Mouse (Mus musculus) ovary, postnatal 14 days (tissue): Measurements from ENCODE around the gene Macf1.
"Not testable (repeated sequence)": the region's sequence is repeated elsewhere in the genome, so short reads cannot be mapped to it uniquely, and the experiment has no call there.

Experiments used
- DNase-seq: peaks from one replicate; pipeline ENCODE4 v3.0.0; 2022; ENCODE audit warnings: low spot score

Macf1 gene

GRCm38 (mm10) chr4:123634436-123634835, 49.7 kb downstream of the Macf1 start:
- DNase-seq: no peak

DNA sequence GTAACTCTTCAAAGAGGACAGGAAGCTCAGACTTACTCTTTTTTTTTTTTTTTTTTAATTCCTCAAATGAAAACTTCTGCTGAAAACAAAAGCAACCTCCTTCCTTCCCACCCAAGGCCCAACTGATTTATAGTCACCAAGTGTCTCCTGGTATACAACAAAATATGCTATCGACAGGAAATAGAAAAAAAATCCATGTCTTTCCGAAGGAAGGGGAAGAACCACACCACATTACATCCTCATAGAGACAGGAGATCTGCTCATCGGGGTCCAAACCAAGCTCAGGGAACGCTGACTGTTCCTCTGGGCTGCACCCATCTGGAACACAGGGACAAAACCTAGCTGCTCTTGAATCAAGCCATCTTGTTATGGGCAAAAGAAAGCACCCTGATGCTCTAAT, 50.3 kb downstream of the Macf1 start:
- no peak for DNase-seq

DNA sequence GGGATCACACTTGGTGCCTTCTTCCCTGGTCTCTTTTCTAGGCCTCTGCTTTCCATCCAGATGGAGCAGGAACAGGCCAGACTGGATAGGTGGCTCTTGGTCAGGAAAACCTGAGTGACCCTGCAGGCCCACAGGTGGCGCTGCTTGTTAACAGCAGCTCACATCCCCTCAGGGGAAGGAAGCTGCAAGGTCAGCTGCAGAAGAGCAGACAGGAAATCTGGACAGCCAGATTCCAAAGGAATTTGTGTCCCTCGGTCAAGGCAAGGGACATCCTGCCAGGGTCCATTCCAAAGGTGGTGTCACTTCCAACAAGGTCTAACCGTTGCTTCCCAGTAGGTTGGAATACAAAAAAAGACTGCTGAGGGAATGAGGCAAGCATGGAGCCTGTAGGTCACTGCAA, 50.8 kb downstream of the Macf1 start:
- DNase-seq: peak; percentile 43

- DNase-seq: not testable (repeated sequence)
Measured at GRCm38 (mm10) chr4:123632116-123632515, 52.0 kb downstream of the Macf1 start.

- no peak for DNase-seq
Measured at GRCm38 (mm10) chr4:123631654-123632053, 52.5 kb downstream of the Macf1 start.

- DNase-seq: no peak
Measured at GRCm38 (mm10) chr4:123627683-123628082, 56.5 kb downstream of the Macf1 start.

DNA sequence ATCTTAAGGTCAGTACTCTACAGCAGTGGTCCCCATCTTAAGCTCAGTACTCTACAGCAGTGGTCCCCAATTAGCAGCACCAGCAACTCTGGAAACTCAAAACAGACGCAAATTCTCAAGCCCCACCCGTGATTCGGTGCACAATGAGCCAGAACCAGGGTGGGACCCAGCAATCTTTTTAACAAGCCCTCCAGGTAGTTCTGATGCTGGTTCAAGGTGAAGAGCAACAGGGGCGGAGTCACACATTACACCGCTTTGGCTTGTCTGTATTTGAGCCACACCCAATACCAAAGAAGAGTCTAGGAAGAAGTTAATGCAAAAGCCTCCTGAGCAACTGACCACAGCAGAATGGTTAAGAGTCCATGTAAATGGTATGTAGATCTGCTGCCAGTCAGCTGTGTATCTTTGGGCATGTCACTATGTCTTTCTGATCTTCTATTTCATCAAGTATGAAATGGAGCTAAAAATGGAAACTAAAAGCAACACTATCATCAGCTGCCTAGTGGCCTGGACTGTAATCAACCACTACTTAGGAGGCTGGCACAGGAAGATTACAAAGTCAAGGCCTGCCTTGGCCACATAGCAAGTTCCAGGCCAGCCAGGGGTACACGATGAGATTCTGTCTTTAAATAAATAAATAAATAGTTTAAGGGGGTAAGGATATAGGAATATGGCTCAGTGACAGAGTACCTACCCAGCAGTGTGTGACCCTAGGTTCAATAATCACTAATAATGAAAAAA, 58.7 kb downstream of the Macf1 start:
- no peak for DNase-seq

GRCm38 (mm10) chr4:123624438-123624837, 59.7 kb downstream of the Macf1 start:
- DNase-seq: no peak

DNA sequence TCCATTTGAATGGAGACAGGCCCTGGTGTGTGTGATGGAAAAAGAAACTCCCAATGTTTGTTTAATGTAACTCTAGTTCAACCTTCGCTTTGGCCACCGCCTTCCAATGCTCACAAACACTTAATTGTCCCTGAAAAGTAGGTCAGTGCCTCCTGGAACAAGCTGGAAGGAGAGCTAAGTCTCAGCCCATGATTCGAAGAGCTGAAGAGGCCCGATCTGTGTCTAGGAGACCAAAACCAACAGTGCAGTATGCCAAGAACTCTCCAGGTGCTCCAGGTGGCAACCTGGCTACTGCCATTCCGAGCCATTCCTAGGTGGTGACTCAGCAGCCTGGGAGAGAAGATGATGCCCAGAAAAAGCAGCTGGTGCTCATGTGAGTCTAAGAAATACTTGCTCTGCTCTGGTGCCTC, 60.4 kb downstream of the Macf1 start:
- DNase-seq: no peak

GRCm38 (mm10) chr4:123621732-123622131, 62.4 kb downstream of the Macf1 start:
- DNase-seq: no peak

DNA sequence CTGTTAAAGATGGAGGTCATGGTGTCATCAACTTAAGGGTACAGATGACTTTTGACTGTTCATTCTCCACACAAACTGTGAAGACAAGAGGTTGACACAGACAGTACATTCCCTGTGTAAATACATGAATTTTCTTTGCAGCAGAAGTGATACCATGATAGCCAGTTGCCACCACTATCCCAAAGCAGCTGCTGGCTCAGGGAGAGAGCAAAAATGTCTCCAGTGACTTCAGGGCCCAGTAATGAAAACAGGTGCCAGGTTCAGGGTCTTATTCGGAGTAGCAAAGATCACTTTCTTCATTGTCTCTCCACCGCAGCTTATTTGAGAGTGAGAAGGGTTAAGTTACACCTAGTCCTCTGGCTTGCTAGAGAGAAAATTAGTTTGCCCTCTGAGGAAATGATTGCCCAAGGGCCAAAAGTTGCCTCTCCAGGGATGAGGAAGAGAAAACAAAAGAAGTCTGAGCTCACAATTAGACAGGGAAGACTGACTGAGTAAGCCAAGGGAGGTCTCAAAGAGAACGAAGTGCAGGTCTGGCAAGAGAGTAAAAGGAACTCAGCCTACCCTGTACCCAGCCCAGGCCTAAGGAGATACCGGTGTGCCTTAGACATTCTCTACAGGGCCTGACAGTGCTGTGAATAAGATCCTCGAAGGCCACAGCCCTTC, 66.3 kb downstream of the Macf1 start:
- no peak for DNase-seq

DNA sequence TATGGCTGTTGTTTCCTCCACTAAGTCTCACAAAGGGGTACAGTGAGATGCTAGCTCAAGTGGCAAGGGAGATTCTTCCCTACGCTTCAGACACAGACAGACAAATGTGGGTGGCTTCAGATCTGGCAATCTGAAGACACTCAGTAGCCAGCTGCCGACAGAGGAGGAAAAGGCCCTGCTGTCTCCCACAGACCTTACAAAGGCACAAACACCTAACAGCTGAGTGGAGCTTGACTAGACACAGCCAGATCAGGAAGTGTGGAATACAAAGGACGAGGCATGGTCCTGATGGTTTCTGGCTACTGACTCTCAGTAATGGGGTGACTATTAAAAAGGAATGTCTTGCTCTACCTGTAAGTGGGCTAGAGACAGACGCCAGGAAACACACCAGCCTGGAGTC, 67.2 kb downstream of the Macf1 start:
- DNase-seq: no peak

- DNase-seq: no peak
Measured at GRCm38 (mm10) chr4:123616501-123616900, 67.7 kb downstream of the Macf1 start.

- no peak for DNase-seq
Measured at GRCm38 (mm10) chr4:123613309-123613947, 70.7 kb downstream of the Macf1 start.

DNA sequence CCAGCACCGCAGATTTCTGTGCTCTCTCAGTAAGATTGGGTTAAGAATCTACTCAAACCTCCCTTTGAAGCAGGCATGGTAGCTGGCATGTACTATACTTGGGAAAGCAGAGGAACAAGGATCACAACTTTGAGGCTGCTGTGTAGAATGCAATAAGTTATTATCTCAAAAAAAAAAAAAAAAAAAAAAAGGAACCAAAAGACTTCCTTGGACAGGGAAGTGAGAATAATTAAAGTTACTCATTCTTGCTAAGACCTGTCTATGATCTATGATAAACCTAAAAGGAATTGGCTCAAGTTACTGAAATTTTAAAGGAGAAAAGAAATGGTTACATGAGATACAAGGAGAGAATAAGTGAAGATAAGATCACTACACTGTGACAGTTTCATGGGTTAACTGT, 72.2 kb downstream of the Macf1 start:
- DNase-seq: no peak

DNA sequence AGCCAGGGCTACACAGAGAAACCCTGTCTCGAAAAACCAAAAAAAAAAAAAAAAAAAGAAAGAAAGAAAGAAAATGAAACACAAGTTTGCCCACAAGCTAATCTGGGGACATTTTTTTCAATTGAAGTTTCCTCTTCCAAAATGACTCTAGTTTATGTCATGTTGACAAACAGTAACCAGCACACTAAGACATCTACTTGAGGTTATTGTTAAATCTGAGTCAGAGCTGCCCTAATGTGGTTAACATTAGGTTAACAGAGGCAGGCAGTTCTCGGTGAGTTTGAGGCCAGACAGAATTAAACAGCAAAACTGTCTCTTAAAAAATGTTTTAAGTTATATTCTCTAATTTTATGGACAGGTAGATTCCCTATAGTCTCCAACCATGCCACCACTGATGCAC, 72.9 kb downstream of the Macf1 start:
- DNase-seq: no peak

DNA sequence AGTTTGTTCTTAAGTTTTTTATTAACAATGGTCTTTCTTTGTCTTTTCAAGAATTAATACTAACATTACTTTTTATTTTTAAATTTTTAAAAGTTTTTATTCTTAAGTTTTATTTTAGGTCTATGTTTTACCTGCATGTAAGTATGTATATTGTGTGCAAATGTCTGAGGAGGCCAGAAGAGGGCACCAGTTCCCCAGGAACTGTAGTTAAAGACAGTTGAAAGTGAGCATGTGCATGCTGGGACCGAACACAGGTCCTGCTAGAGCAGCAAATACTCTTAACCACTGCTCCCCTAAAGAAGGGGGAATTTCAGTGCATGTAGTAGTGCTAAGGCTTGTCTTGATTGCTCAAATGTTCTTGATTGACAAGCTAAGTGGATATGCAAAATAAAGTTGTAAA, 77.0 kb downstream of the Macf1 start:
- DNase-seq: no peak

DNA sequence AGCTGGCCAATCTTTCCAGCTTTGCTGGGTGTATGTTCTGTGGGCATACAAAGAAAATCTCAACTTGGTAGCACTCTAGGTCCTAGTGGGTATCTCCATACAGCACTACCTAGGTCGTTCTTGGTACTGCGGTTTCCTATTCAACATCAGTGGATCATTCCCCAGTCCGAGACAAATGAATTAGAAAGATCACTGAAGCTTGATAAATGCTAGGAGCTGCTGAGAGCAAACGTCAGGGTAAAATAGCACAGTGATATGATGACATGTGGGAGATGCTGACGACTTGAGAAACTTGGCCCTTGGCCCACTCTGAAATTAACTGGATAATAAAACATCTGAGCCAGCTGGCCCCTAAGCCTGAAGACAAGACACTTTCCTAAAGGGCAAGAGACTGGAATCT, 78.2 kb downstream of the Macf1 start:
- DNase-seq: no peak

GRCm38 (mm10) chr4:123605309-123605708, 78.9 kb downstream of the Macf1 start:
- no peak for DNase-seq

GRCm38 (mm10) chr4:123602700-123603261, 81.4 kb downstream of the Macf1 start:
- no peak for DNase-seq

- no peak for DNase-seq
Measured at GRCm38 (mm10) chr4:123601036-123601435, 83.1 kb downstream of the Macf1 start.

DNA sequence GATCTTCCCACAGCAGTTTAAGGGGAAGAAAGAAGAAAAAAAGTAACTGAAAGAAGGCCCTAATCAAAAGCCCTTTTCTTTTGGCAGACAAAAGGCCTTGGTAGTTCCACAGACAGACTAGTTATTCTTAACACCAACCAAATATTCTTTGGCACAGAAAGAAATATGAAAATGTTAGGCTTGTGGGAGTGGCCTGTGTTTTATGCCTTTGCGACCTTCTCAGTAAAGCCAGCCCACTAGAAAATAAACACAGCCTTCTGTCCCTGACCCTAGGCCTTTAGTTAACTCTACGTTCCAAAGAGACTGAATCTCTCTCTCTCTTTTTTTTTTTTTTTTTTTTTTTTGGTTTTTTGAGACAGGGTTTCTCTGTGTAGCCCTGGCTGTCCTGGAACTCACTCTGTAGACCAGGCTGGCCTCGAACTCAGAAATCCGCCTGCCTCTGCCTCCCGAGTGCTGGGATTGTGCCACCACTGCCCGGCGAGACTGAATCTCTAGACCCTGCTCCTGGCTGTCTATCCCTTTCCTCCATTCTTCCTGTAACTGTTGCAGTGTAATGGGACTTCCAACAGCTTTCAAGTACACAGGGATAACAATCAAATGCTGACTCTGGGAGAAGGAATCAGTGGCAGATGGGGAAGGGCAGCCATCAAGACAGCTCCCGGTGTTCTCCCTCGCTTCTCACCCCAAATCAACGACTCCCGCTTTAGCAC, 85.5 kb downstream of the Macf1 start:
- no peak for DNase-seq
